Mouse (Mus musculus) liver, postnatal 0 days (tissue): ENCODE data around the gene Ace.

ENCODE experiments used
- CTCF ChIP-seq: sonication (generic); IDR thresholded peaks from 2 replicates; pipeline ENCODE4 v1.5.1; 2016; ENCODE audit warnings: antibody characterized with exemption, low read depth
- EP300 ChIP-seq: IDR thresholded peaks from 2 replicates; pipeline ENCODE4 v1.6.1; 2016; ENCODE audit warnings: antibody characterized with exemption, low read depth, mild to moderate bottlenecking

DNA sequence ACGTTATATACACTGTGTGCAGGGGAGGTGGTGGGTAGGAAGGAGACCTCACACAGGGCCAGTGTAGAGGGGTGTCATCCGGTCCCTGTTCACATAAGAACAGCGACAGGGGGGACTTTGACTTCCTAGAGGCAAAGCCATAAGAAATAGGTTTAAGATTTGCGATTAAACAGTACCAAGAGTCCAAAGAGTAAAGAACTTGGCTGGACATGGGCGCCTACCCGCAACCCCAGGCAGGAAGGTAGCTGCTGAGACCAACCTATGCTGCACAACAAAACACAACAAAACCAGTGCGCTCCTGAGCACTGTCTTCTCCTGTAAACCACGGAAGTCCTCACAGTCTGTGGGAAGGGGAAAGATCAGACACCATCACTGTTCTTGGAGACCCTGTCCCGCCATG is 15.6 kb upstream of the Ace start:
- no peak for TF ChIP-seq CTCF
- TF ChIP-seq EP300 = no peak
